Mouse (Mus musculus) heart, adult 18-20 months (tissue): ENCODE measurements around the gene Myom1. TPM values are rescaled to one million over a fixed set of nuclear protein-coding genes. Genes with fewer than 3 reads are reported as not detected.

ENCODE experiments used
- DNase-seq, 2 experiments: peaks; one replicate each; pipeline ENCODE4 v3.0.0; 2021 to 2022; ENCODE audit warnings: mixed read lengths in 1 of 2
- total RNA-seq, 2 experiments: library from RNA; stranded (reverse); gene quantifications; 2 replicates each; pipeline ENCODE4 v1.2.3; 2021

Myom1 gene
- total RNA-seq, 2 experiments from 2014 or later: 977 to 1,053 TPM

DNA sequence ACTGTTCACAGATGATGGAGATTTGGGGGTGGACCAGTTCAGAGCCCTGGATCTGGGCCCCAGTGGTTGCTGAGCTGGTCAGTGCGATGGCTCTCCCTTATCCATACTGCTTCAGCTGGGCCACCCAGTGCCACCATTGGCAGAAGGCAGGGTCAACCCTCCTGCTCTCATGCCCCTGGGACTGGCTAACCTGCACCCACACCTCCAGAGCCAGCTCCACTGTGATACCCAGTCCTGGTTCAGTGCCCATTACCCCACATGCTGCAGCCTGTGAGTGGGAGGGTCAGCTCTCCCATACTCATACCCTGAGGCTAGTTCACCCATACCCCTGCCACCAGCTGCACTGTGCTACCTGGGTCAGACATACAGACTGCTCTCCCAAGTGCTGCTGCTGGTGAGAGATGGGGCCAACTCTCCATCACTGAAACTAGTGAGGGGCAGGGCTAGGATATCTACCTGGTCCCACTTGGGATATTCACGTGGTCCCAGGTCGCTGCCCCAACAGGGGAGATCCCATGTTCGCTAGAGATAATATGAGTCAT lies 15.1 kb downstream of the Myom1 start:
- DNase-seq: no peak

DNA sequence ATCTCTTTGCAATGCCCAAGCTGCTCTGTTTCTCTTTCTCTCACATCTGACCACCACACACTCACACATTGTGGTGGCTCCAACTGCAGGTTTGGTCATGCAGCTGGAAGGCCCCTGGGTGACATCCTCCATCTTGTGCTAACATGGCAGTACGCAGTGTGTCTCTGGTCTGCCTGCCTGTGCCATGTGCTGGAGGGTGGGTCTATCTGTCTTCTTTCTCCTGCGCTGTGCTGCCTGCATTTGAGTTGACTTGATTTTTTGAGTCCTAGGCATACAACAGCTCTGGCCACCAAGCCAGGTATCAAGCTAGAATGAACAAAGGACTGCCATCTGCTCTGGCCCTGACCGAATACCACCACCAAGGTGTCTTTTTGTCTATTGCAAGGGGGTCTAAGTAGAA lies 15.7 kb downstream of the Myom1 start:
- no peak for DNase-seq

DNA sequence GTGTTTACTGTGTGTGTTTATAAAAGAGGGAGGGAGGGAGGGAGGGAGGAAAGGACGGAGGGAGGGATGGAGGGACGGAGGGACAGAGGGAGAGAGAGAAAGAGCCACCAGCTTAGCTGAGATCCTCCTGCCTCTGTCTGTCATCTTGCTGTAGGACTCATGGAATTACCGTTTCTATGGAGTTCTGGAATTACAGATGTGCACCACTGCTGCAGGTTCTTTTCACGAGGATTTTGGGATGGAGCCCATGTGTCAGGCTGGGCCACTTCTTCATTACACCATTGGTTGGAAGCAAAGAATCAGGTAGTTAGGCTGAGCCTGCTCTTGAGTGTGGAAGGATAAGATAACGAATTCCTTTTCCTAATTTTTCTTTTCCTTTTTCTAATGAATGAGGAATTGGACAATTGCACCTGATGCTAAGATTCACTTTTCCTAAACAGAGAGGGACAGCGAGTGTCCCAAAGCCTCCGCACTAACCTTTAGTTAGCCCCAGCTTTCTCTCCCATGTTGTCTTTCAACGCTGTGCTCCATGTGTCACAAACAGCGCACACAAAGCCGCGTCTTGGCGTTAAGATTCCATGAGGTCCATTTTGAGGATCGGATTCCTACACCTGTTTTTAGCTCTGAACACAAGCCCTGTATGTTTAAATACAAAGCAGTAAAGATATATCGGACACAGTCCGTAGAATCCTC lies 16.3 kb downstream of the Myom1 start:
- no peak for DNase-seq

DNA sequence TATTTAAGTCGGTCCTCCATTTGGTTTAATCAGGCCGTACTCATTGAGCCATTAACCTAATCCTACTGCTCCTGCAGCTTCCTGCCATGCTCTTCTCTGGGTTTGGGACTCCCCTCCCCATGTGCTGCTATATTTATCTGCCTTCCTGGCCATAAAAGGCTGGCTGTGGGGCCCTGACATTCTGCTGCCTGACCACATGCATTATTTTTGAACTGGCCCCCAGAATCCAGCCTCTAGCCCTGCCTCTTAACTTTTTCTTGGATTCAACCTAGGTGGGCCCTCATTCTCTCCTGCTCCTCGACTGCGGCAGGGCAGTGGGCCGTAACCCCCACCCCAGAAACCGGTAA lies 16.8 kb downstream of the Myom1 start:
- DNase-seq: peak; percentile 65 to 72

DNA sequence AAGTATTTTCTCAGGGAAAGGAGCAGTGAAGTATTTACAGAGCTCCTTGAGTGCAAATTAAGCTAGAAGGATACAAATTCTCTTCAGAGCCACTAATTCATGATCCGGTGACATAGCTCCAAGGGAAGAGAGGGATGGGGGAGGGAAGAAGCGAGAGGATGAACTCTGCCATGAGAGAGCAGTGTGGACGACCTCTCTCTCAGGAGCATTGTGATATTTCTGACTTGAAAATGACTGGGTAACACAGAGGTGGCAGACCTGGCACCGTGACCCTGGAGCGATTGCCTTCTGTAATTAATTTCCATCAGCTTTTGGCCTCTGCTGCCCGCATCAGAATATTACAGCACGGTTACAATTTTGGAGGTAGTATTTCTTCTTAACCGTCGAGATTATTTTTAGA lies 17.4 kb downstream of the Myom1 start:
- DNase-seq: no peak

DNA sequence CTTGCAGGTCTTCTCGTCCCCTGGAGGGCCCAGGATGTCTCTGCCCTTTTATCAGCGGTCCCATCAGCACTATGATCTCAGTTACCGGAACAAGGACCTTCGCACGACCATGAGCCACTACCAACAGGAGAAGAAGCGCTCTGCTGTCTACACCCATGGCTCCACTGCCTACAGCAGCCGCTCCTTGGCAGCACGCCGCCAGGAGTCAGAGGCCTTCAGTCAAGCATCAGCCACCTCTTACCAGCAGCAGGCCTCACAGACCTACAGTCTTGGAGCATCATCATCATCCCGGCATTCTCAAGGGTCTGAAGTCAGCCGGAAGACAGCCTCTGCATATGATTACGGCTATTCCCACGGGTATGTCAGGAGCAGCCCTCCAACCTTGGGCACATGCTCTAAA lies 20.4 kb downstream of the Myom1 start:
- DNase-seq: no peak

DNA sequence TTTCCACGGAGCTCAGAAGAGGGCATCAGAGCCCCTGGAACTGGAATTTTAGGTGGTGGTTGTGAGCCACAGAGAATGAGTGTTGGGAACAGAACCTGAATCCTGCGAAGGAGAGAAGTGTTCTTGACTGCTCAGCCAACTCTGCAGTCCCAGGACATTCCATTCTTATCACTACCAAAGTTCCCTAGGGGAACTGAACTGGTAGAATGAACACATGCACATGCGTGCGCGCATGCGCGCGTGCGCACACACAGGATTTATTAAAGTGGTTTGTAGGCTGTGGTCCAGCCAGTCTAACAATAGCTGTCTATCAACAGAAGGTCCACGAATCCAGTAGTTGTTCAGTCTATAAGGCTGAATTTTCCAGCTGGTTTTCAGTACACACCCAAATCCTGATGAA lies 21.6 kb downstream of the Myom1 start:
- DNase-seq: peak; percentile 76 to 81

DNA sequence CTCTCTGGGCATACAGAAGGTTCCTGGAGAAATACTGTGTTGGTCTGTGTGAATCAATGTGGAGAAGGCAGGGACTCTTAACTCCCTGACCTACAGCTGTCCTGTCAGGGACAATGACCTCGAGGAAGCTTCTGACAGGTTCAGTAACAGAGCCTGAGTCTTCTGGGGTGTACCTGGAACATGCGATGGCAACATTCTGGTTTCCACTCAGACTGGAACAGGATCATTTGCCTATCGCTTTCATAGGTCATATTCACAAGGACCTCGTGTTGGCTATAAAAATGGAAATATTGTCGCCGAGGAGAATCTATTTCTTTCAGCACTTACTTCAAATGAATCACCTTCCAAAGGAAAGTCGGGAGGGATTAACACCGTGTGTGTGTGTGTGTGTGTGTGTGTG lies 23.5 kb downstream of the Myom1 start:
- no peak for DNase-seq

DNA sequence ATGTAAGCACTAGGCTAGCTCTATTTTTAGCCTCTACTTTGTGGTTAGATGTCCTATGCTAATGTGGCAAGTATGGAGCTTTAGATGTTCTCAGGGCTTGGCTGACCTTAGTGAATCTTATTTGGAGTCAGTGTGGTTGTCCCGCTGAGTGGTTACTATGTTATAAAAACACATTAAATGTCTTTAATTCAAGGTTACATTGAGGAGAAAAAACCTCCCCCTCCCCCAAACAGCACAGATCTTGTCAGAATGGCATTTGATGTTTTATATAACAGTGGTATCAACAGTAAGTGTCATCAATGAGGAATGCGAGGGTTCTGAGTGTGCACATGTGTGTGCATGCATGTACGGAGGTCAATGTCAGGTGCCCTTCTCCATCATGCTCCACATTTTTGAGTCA lies 24.8 kb downstream of the Myom1 start:
- no peak for DNase-seq

DNA sequence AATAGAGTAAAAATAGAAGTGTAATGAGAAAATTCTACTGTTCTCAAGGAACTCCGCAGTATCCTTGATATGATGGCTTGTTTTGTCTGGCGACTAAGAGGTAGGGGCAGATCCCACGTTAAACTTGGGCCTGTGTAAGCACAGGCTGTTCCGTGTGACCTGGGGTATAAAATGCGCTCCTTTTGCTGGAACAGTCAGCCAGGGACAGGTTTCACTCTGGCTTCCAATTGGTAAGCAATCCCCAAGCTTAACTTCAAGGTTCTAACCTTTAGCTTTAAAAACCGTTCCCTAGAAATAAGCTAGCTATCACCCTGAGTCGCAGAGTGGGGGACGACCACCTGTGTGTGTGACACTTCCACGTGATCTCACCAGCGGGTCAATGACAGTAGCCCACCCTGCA lies 30.3 kb downstream of the Myom1 start:
- DNase-seq: no peak

DNA sequence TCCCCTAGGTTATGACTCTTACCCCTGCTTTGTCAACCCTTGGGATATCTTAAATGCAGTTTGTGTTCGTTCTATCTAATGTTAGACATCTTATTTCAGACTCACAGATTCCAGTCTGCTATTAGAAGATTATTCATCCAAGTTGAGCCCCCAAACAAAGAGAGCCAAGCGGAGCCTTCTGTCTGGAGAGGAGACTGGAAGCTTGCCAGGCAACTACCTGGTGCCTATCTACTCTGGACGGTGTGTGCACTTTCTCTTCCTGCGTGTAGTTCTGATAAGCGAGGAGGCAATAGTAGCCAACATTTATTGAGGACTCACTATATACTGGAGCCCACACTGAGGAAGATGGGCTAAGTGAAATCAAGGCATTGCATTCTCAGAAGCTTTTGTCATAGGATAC lies 32.0 kb downstream of the Myom1 start:
- DNase-seq: no peak

DNA sequence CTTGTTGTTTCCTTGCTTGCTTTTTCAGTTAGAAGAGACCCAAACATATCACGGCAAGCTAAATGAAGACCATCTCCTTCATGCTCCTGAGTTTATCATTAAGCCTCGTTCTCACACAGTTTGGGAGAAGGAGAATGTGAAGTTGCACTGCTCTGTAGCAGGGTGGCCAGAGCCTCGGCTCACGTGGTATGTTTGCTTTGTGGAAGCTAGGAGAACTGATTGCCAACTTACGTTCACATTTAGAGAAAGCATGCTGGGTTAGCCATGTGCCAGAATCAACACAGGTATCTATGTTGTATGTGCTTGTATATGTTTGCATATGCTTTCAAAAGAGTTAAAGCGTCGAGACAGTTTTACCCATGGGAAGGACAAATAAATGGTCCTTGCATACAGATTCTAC lies 34.8 kb downstream of the Myom1 start:
- DNase-seq: no peak

DNA sequence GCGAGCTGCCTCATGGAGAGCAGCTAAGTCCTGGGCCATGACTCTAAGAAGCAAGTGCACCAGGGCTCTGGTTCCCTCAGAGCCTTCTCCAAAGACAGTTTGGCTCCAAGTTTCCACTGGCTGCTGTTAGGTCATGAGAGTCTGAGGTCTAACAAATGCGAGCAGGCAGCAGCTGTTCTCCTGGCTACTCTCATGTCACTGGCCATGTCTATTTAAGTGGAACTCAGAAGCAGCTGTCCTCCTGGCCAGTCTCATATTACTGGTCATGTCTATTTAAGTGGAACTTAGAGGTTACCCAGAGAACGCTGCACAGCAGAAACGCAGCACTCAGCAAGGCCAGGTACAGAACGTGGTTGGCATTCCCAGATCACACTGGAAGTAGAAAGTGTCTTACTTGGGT lies 36.4 kb downstream of the Myom1 start:
- peak; percentile 77 to 86 for DNase-seq

DNA sequence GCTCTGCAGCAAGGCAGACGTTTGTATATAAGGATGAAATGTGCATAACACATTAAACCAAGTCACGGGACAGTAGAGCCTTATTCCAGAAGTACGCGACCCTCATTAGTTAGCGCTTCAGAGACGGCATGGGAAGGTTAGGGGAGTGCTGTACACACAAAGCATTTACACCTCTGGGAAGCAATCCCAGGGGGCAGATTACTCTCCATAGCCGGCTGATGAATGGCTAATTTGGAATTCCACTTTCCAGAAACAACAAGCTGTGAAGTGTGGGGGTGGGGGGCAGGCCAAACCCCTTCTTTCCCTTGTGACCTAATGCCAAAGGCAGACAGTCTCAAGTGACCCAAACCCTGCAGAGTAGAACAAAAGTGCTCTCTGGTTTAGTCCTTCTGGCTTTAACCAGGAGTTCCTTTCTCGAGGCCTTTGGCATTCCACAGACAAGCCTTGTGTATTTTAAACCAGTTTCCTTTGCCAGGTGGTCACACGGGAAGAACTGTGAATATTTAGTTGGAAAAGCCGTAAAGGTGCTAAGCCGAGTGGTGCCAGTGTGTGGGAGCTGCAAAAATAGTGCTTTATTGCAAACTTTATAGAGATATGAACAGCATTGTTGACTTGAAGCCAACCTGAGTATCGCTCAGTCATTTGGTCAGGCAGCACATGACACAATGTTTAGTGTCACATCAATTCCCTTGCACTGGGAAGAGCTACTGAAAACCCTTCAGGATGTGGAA lies 37.6 kb downstream of the Myom1 start:
- no peak for DNase-seq

DNA sequence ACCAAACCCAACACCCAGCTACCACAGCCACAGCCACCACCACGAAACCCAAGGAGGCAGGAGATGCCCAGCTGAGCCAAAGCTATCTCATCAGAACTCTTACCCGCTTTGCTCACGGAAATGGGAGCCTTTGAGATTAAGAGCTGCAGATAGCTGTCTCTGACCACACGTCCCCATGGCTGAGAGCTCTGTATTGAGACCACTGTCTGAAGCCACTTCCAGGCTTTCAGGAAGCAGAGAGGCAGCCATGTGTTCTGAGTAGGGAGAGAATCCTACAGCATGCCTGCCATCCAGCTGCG lies 38.1 kb downstream of the Myom1 start:
- DNase-seq: no peak

DNA sequence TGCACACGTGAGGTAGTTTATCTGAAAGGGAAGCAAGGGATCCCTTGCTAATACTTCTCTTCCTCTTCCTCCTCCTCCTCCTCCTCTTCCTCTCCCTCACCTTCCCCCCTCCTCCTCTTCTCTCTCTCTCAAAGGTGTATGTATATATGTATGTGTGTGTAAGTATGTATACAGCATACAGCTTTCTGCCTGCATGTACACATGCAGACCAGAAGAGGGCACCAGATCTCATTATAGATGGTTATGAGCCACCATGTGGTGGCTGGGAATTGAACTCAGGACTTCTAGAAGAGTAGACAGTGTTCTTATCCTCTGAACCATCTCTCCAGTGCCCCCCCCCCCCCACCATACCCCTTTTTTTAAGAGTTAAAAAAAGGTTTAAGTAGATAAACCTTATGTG lies 40.2 kb downstream of the Myom1 start:
- DNase-seq: no peak

DNA sequence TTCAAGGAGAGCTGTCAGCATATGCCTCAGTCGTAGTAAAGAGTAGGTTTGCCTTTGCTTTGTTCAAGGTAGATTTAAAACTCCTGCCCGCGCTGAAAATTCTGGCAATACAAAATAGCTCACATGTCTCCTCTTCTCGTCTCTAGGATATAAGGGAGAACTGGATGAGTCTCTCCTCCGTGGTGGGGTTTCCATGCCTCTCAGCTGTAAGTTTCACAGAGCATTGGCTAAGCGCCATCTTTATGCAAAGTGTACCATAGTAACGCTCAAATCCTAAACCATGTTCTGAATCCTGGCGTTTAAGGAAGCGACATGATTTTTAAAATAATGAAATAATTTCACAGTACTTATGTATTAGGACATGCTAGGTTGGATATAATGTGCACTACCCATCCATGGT lies 43.2 kb downstream of the Myom1 start:
- no peak for DNase-seq

DNA sequence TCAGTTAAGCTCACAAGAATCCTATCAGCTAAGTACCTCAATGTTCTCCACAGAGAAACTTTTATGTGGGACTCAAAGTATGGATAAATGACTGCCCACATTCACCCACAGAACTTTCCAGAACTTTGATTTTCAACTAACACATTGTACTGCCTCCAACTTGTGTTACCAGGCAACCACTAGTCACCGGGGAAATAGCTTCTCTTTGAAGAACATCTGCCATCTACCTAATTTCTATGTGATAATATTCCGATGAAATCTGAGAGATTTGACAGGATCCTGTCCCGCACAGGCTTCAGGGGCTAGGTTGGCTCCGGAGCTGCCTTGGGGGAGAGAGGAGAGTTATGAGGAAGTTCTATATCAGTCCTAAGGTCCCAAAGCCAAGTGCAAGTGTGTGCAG lies 44.4 kb downstream of the Myom1 start:
- no peak for DNase-seq

DNA sequence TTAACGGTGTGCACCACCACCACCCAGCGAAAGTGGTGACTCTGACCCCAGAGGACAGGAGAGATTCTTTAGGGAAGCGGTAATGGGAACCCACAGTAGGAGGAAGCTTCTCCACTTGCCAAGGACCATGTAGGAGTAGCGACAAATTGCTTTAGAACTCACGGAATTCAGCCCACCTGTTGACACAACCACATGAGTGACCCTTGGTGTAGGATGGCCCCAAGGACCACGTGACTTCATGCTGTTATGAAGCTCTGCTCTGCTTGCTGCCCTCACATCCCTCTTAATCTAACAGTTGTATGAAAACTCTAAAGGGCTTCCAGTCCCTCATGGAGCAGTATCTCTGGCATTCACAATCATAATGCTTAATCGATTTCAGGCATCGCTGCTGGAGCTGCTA lies 46.9 kb downstream of the Myom1 start:
- DNase-seq: no peak

DNA sequence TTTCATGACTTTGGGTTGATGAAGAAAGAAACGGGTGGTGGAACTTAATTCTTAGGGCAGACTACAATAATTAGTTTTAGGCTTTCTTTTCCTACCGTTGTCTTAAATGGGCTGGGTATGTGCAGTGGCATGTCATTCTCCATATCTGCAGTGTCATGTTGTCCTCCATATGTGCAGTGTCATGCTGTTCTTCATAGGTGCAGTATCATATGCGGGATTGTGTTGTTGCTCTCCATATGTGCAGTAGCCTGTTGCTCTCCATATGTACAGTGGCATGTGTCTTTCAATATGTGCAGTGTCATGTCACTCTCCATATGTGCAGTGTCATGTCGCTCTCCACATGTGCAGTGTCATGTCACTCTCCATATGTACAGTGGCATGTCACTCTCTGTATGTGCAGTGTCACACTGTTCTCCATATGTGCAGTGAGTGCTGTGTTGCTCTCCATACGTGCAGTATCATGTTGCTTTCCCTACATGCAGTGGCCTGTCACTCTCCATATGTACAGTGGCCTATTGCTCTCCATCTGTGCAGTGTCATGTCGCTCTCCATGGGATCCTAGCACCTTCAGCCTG lies 50.8 kb downstream of the Myom1 start:
- no peak for DNase-seq

DNA sequence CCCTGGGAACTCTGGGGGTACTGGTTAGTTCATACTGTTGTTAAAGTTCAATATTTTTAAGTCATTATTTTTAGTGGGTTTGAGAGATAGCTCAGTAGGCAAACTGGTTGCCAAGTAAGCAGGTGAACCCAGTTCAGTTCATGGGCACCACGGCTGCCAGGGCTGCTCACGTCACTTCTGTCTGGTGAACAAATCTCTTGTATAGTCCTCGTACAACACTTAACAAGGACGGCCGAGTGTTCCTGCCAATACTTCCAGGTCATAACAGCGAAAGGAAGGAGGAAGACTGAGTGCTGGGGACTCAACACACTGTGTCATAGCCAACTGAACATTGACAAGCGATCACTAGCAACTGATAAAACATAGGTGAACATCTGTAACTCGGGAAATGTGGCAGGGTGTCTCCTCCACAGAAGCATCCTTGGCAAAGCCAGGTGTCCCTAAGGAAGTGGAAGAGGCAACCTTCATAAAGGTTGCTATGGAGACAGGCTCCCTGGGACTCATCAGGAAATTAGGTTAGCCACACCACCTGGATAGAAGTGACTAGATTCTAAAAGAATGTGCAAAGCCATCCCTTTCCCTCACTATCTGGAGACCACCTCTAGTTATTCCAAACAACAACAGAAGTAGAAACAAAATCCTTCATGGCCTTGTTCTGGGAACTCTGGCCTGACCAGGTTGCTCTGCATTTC lies 52.9 kb downstream of the Myom1 start:
- peak in 1 of 2 experiments; percentile 11 for DNase-seq

DNA sequence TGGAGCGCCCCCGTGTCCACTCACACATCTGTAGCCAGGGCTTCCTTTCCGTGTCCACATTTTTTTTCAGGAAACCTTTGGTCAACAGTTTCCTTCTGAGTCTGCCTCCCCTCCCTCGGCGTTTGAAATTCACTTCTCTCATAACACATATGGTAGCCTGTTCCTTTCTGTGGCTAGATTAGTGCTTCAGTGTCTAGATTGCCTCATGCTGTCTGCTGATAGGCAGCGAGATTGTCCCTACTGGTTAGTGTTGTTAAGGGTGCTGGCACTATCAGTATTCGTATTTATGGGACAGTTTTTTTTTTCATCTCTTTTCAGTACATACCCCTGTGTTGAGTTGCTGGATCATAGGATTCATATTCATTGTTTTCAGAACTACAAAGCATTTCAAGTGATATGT lies 54.0 kb downstream of the Myom1 start:
- no peak for DNase-seq

DNA sequence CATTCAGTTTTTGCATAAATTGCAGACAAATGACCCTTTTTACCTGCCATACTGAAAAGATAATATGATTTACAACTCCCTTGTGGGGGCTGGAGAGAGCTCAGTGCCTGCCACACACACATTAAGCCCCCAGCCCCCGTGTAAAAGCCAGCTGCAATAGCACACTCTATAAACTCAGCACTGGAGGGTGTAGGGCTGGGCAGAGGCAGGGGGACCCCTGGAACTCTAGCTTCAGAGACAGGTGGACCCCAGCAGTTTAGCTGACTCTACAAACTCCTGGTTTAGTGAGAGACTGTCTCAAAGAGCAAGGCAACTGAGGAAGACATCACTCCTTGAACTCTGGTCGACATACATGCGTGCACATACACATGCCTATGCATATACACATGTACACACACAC lies 55.3 kb downstream of the Myom1 start:
- DNase-seq: no peak
